Mouse (Mus musculus) midbrain, embryonic 12.5 days (tissue): ENCODE data around the gene Adgrb3. TPM values are rescaled to one million over a fixed set of nuclear protein-coding genes. Genes with fewer than 3 reads are reported as not detected.
A peak's percentile ranks its signal among the peaks of the same experiment; 100 is the strongest.

ENCODE experiments used
- ATAC-seq: fragments of 200-750 bp; cut with Nextera tagmentation; 2 replicates; pipeline ENCODE4 v1.8.0; 2017; ENCODE audit warnings: low read depth, moderate TSS enrichment, moderate library complexity; ENCODE audit not compliant: low FRiP score
- H3K27ac ChIP-seq: fragments of 300-500 bp; sonication (generic); replicated peaks from 2 replicates; pipeline ENCODE4 v1.5.1; 2016; ENCODE audit warnings: mild to moderate bottlenecking
- H3K27me3 ChIP-seq: fragments of 300-500 bp; sonication (generic); 2 replicates; pipeline ENCODE4 v1.6.1; 2016; ENCODE audit warnings: mild to moderate bottlenecking
- H3K36me3 ChIP-seq: fragments of 300-500 bp; sonication (generic); 2 replicates; pipeline ENCODE4 v1.6.1; 2016
- H3K4me1 ChIP-seq: fragments of 300-500 bp; sonication (generic); 2 replicates; pipeline ENCODE4 v1.6.1; 2016
- H3K4me2 ChIP-seq: fragments of 300-500 bp; sonication (generic); replicated peaks from 2 replicates; pipeline ENCODE4 v1.6.1; 2016; ENCODE audit warnings: mild to moderate bottlenecking, moderate library complexity
- H3K4me3 ChIP-seq: fragments of 300-500 bp; sonication (generic); 2 replicates; pipeline ENCODE4 v1.5.1; 2016; ENCODE audit warnings: mild to moderate bottlenecking
- H3K9ac ChIP-seq: fragments of 300-500 bp; sonication (generic); replicated peaks from 2 replicates; pipeline ENCODE4 v1.6.1; 2016; ENCODE audit warnings: mild to moderate bottlenecking, moderate library complexity
- H3K9me3 ChIP-seq: fragments of 300-500 bp; sonication (generic); 2 replicates; pipeline ENCODE4 v1.6.1; 2016; ENCODE audit warnings: mild to moderate bottlenecking
- WGBS: fragments of 180-500 bp; shearing (Covaris S2); methylation state at CpG from one replicate; pipeline ENCODE4 v1.1.7; 2016; 5-methylcytosine and 5-hydroxymethylcytosine counted together
- polyA plus RNA-seq: library from polyadenylated mRNA; unstranded; fragments of >200 nt; fragmentation: Nextera tagmentation; extraction: Ambion mirVana; gene quantifications from 2 replicates; pipeline ENCODE4 v1.2.1, GENCODE M21; 2016

Adgrb3 gene
- polyA plus RNA-seq, 1 experiment from 2014 or later = 22.0 TPM

DNA sequence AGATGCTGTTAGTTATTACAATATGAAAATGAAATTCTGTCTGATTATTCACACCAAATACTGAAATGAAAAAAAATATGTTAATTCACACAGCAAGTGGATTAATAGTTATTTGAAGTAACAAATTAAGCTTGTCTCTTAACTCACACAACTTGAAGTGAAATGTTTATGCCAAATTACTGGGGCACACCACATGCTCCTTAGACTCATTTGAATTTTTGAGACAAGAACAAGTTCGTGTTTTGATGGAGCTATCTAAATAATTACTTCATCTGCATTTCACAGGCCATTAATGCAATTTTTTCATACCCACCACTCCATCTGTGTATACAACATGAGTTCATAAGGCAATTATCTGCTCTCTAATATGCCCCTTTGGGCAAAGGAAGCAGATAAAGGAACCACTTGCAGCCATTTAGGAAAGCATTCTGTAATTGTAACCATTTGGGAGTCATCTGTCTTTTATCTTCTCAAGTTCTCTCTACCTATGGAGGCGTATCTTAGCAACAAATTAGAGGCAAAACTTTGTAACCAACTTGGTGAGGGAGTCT lies 240.9 kb downstream of the Adgrb3 start:
- H3K4me3 ChIP-seq = no peak overlapping the region
- no peaks in the 10 kb centered on the region for H3K27me3 ChIP-seq
- no peak overlapping the region for H3K9ac ChIP-seq
- no peaks in the 10 kb centered on the region for H3K4me1 ChIP-seq
- no peaks in the 10 kb centered on the region for H3K36me3 ChIP-seq
- ATAC-seq = no peak
- 76% methylated on average over 2 of the region's 2 CpGs for WGBS
- no peak overlapping the region for H3K27ac ChIP-seq
- no peak overlapping the region for H3K4me2 ChIP-seq
- H3K9me3 ChIP-seq = no peaks in the 10 kb centered on the region

DNA sequence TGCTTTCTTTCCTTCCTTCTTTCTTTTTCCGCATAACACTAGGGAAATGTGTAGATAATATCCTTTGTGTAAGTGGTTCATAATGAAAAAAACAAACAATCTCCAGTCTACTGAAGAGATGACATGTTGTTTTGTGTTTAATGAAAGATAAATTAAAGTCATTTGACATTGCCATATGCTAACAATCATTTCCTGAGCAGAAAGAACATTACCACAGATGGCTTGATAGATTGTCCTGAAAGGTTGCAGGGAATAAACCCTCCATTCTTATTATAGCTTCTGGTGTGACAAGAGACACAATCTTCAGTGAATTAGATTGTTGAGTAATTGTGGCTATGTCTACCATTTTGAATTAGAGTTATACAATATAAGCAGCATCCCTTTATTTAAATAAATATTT lies 247.8 kb downstream of the Adgrb3 start:
- Histone ChIP-seq H3K27ac (no peak overlapping the region), H3K36me3 (no peaks in the 10 kb centered on the region), H3K9me3 (no peaks in the 10 kb centered on the region), H3K4me2 (no peak overlapping the region), H3K27me3 (no peaks in the 10 kb centered on the region), H3K4me3 (no peak overlapping the region), H3K4me1 (no peaks in the 10 kb centered on the region), H3K9ac (no peak overlapping the region)
- ATAC-seq = no peak
- 83% methylated on average over 1 of the region's 1 CpGs for WGBS

GRCm38 (mm10) chr1:25577836-25578235 lies 251.7 kb downstream of the Adgrb3 start:
- 70% methylated on average over 4 of the region's 4 CpGs for WGBS
- Histone ChIP-seq H3K4me2 (no peak overlapping the region), H3K9ac (no peak overlapping the region), H3K27ac (no peak overlapping the region), H3K36me3 (no peaks in the 10 kb centered on the region), H3K4me1 (no peaks in the 10 kb centered on the region), H3K4me3 (no peak overlapping the region), H3K9me3 (no peaks in the 10 kb centered on the region), H3K27me3 (no peaks in the 10 kb centered on the region)
- ATAC-seq = no peak

DNA sequence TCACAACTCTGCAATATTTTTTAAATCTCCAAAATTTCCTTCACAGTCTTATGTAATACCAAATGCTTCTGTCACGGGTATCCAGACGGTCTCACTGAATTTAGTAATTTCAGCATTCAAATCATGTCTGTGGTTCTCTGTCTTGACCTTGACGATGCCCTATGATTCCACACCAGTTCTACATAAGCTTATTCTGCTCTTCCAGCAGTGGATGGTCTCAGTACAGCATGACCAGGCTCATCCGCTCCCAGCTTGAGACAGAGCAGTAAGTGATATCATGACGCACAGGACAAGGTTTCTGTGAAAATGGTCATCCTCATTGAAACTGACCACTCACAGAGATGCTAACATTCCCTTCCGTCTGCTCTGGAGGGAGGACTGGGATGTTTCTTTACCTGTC lies 252.9 kb downstream of the Adgrb3 start:
- 88% methylated on average over 6 of the region's 6 CpGs for WGBS
- no peak for ATAC-seq

DNA sequence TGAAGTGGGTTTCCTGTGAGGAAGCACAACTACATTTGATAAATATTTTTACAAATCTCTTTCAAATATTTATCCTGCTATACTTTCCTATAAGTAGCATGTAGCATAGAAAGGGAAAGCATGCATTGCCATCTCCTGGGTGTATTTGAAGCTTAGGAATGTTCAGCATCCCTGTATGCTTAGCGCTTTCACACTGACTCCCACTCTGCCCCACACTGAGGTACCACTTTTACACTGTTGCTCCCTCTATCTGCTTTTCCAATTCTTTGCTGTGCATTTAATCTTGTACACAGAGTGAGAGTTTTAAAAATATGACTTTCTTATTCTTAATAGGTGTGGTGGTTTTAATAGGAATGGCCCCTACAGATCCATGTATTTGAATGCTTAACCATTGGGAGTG lies 261.4 kb downstream of the Adgrb3 start:
- Histone ChIP-seq H3K9me3 (no peaks in the 10 kb centered on the region), H3K27me3 (no peaks in the 10 kb centered on the region), H3K27ac (no peak overlapping the region), H3K36me3 (no peaks in the 10 kb centered on the region), H3K4me1 (no peaks in the 10 kb centered on the region), H3K4me2 (no peak overlapping the region), H3K9ac (no peak overlapping the region), H3K4me3 (no peak overlapping the region)
- no peak for ATAC-seq
- WGBS = 91% methylated on average over 1 of the region's 1 CpGs

More for the DNA sequence above, 252.9 kb downstream of the Adgrb3 start:
- Histone ChIP-seq H3K9me3 (no peaks in the 10 kb centered on the region), H3K4me1 (no peaks in the 10 kb centered on the region), H3K4me2 (no peak overlapping the region), H3K27me3 (no peaks in the 10 kb centered on the region), H3K27ac (no peak overlapping the region), H3K4me3 (no peak overlapping the region), H3K9ac (no peak overlapping the region), H3K36me3 (no peaks in the 10 kb centered on the region)

GRCm38 (mm10) chr1:25546072-25546471 lies 283.4 kb downstream of the Adgrb3 start:
- WGBS = 95% methylated on average over 1 of the region's 1 CpGs

DNA sequence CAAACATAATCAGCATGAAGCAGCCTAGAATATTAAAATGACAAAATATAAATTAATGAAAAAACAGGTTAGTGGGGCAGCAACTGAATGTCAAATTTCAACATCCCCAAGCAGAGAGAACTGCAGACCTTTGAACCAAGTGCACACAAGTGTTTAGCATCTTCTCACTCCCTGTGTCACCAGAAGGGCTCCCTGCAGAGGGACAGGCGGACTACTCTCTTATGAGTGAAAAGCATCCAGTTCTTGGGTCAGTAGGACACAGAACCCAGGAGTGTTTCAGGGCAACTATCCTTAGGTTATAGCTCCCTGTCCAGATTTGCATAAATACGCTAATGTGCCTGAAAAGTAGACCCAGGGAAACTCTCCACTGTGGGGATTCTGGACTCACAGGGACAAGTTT lies 285.6 kb downstream of the Adgrb3 start:
- no peak overlapping the region for H3K4me3 ChIP-seq
- no peak overlapping the region for H3K27ac ChIP-seq

More at GRCm38 (mm10) chr1:25546072-25546471, 283.4 kb downstream of the Adgrb3 start:
- H3K4me3 ChIP-seq = no peak overlapping the region
- no peaks in the 10 kb centered on the region for H3K27me3 ChIP-seq
- H3K9me3 ChIP-seq = no peaks in the 10 kb centered on the region
- H3K36me3 ChIP-seq = no peaks in the 10 kb centered on the region
- no peak overlapping the region for H3K9ac ChIP-seq
- no peak for ATAC-seq
- H3K4me1 ChIP-seq = no peaks in the 10 kb centered on the region
- H3K4me2 ChIP-seq = no peak overlapping the region
- H3K27ac ChIP-seq = no peak overlapping the region

GRCm38 (mm10) chr1:25542891-25543290 lies 286.6 kb downstream of the Adgrb3 start:
- no peaks in the 10 kb centered on the region for H3K9me3 ChIP-seq
- no peak overlapping the region for H3K4me2 ChIP-seq
- H3K27ac ChIP-seq = no peak overlapping the region
- H3K9ac ChIP-seq = no peak overlapping the region
- WGBS = 70% methylated on average over 3 of the region's 3 CpGs
- no peaks in the 10 kb centered on the region for H3K27me3 ChIP-seq
- H3K36me3 ChIP-seq = no peaks in the 10 kb centered on the region
- ATAC-seq = no peak
- H3K4me1 ChIP-seq = no peaks in the 10 kb centered on the region
- H3K4me3 ChIP-seq = no peak overlapping the region

More for the DNA sequence above, 285.6 kb downstream of the Adgrb3 start:
- no peaks in the 10 kb centered on the region for H3K36me3 ChIP-seq
- no peaks in the 10 kb centered on the region for H3K9me3 ChIP-seq
- H3K9ac ChIP-seq = no peak overlapping the region
- H3K4me2 ChIP-seq = no peak overlapping the region
- WGBS = 62% methylated on average over 2 of the region's 2 CpGs
- H3K4me1 ChIP-seq = no peaks in the 10 kb centered on the region
- ATAC-seq = no peak
- H3K27me3 ChIP-seq = no peaks in the 10 kb centered on the region

DNA sequence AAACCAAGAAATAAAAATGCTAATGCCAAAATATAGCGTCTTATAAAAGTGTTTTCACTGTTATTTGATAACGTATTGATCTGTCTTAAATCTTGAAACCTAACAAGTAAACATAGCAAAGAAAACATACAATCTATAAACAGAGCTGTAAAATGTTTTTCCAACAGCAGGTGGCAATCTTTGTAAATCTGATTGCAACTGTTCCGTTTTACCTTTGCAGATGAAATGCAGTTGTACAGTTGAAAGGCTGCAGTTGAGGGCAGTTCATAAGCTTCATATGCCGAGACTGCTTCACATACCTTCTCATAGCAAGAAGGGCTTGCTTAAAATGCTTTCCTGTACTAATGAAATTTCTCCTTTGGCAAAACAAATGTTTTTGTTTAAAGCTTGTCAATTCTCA lies 302.5 kb downstream of the Adgrb3 start:
- Histone ChIP-seq H3K9ac (no peak overlapping the region), H3K4me2 (no peak overlapping the region), H3K4me1 (no peaks in the 10 kb centered on the region), H3K36me3 (peaks cover 4% of the 10 kb centered on the region; the same call in 1 of the 2 replicates), H3K4me3 (no peak overlapping the region), H3K27me3 (no peaks in the 10 kb centered on the region), H3K9me3 (no peaks in the 10 kb centered on the region), H3K27ac (no peak overlapping the region)
- 77% methylated on average over 4 of the region's 4 CpGs for WGBS
- ATAC-seq = no peak

GRCm38 (mm10) chr1:25510321-25511055 lies 319.0 kb downstream of the Adgrb3 start:
- no peak overlapping the region for H3K4me2 ChIP-seq
- no peaks in the 10 kb centered on the region for H3K4me1 ChIP-seq
- H3K36me3 ChIP-seq = no peaks in the 10 kb centered on the region
- H3K9me3 ChIP-seq = no peaks in the 10 kb centered on the region
- no peaks in the 10 kb centered on the region for H3K27me3 ChIP-seq
- peak; percentile 75 for ATAC-seq
- no peak overlapping the region for H3K9ac ChIP-seq
- H3K27ac ChIP-seq = no peak overlapping the region
- WGBS = 62% methylated on average over 10 of the region's 10 CpGs
- no peak overlapping the region for H3K4me3 ChIP-seq

DNA sequence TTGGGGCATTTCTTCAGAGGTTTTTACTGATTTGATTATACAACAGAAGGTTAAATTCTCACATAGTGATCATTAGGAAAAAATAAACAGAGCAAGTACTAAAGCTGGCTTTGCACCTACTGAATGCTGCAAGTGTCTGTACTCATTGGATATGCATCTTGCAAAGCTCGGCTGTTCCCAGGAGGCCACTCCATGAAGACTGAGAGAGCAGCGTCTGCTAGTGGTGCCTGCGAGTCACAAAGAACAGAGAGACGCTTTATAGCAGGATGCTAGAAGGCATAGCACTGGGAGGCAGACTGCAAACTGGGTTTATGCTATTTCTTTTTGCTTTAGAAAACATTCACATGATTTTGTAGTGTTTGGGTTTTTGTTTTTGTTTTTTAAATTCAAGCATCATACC lies 325.2 kb downstream of the Adgrb3 start:
- 0 out of 2 replicates have a peak, but pooled peaks cover 3% of the 10 kb centered on the region for H3K4me1 ChIP-seq
- no peak overlapping the region for H3K9ac ChIP-seq
- peak; percentile 91 for ATAC-seq
- H3K36me3 ChIP-seq = no peaks in the 10 kb centered on the region
- H3K4me2 ChIP-seq = no peak overlapping the region
- H3K27ac ChIP-seq = no peak overlapping the region; the same call in 1 of the 2 replicates
- H3K4me3 ChIP-seq = no peak overlapping the region
- no peaks in the 10 kb centered on the region for H3K27me3 ChIP-seq
- H3K9me3 ChIP-seq = no peaks in the 10 kb centered on the region
- 11% methylated on average over 4 of the region's 4 CpGs for WGBS

DNA sequence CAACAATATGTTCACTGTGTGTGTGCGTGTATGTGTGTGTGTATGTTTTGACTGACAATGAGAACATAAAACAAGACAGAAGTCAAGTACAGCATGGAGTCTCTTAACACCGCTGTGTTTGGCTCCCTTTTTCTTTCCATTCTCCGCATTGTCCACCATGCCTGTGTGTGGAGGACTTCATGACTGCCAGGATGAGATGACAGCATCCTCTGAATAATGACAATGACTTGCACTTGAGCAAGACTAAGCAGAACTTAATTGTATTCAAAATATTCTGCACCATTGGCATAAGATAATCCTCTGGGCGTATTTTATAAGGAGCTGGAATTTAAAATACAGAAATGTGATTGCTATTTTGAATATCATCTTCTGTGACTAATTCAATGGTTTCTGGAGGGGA lies 326.0 kb downstream of the Adgrb3 start:
- Histone ChIP-seq H3K9ac (no peak overlapping the region), H3K4me3 (no peak overlapping the region), H3K4me1 (0 out of 2 replicates have a peak, but pooled peaks cover 3% of the 10 kb centered on the region), H3K27ac (no peak overlapping the region; the same call in 1 of the 2 replicates), H3K9me3 (no peaks in the 10 kb centered on the region), H3K4me2 (no peak overlapping the region), H3K36me3 (no peaks in the 10 kb centered on the region), H3K27me3 (no peaks in the 10 kb centered on the region)
- WGBS = 69% methylated on average over 4 of the region's 4 CpGs
- ATAC-seq = peak; percentile 38; the same call in 1 of the 2 replicates
